Mouse (Mus musculus): ENCODE measurements around the gene Dnajc15. TPM values are rescaled to one million over a fixed set of nuclear protein-coding genes. Genes with fewer than 3 reads are reported as not detected.

The Dnajc15 gene
- polyA plus RNA-seq, 1 experiment, result 50.1 TPM

GRCm38 (mm10) chr14:77853951-77854350 is 21.0 kb downstream of the Dnajc15 start:
- Histone ChIP-seq H3K27me3 (ENCODE audit: control insufficient read depth, insufficient read depth, insufficient read length) (no peaks in the 10 kb centered on the region), H3ac (ENCODE audit: control insufficient read depth, insufficient read length, low read depth) (no peak overlapping the region), H3K79me3 (ENCODE audit: low read depth) (no peaks in the 10 kb centered on the region), H3K36me3 (ENCODE audit: control insufficient read depth, insufficient read depth) (peaks cover 10% of the 10 kb centered on the region), H3K79me2 (ENCODE audit: control insufficient read depth, insufficient read depth) (peaks cover 6% of the 10 kb centered on the region), H3K4me3 (ENCODE audit: insufficient read depth, poor library complexity, severe bottlenecking) (no peak overlapping the region)
- TF ChIP-seq USF1 (IDR thresholded peaks at IDR 0.05; ENCODE audit: low read depth), result no peak
- TF ChIP-seq MYOD1 (IDR thresholded peaks at IDR 0.05; ENCODE audit: control insufficient read depth, insufficient read length, low read depth), result no peak
- TF ChIP-seq FOSL1 (IDR thresholded peaks at IDR 0.05; ENCODE audit: insufficient read depth, low read length, poor library complexity, severe bottlenecking), result no peak
- TF ChIP-seq CEBPB (IDR thresholded peaks at IDR 0.05; ENCODE audit: low read depth), result no peak
- no peak for TF ChIP-seq CTCF (IDR thresholded peaks at IDR 0.05; ENCODE audit: control insufficient read depth, insufficient read depth, insufficient read length)
- TF ChIP-seq MYOG (IDR thresholded peaks at IDR 0.05; ENCODE audit: control insufficient read depth, extremely low read depth, insufficient read length), result no peak
- TF ChIP-seq MAX (IDR thresholded peaks at IDR 0.05), result no peak

GRCm38 (mm10) chr14:77849852-77850251 is 25.1 kb downstream of the Dnajc15 start:
- H3ac ChIP-seq (ENCODE audit: control insufficient read depth, insufficient read length, low read depth), result no peak overlapping the region

GRCm38 (mm10) chr14:77848349-77848748 is 26.6 kb downstream of the Dnajc15 start:
- TF ChIP-seq MYOD1 (IDR thresholded peaks at IDR 0.05; ENCODE audit: control insufficient read depth, insufficient read length, low read depth) (no peak), FOSL1 (IDR thresholded peaks at IDR 0.05; ENCODE audit: insufficient read depth, low read length, poor library complexity, severe bottlenecking) (no peak), MAX (IDR thresholded peaks at IDR 0.05) (no peak), CTCF (IDR thresholded peaks at IDR 0.05; ENCODE audit: control insufficient read depth, insufficient read depth, insufficient read length) (no peak), USF1 (IDR thresholded peaks at IDR 0.05; ENCODE audit: low read depth) (no peak), MYOG (IDR thresholded peaks at IDR 0.05; ENCODE audit: control insufficient read depth, extremely low read depth, insufficient read length) (no peak), CEBPB (IDR thresholded peaks at IDR 0.05; ENCODE audit: low read depth) (no peak)
- Histone ChIP-seq H3K4me3 (ENCODE audit: insufficient read depth, poor library complexity, severe bottlenecking) (no peak overlapping the region), H3K27me3 (ENCODE audit: control insufficient read depth, insufficient read depth, insufficient read length) (no peaks in the 10 kb centered on the region), H3K79me3 (ENCODE audit: low read depth) (no peaks in the 10 kb centered on the region), H3K79me2 (ENCODE audit: control insufficient read depth, insufficient read depth) (no peaks in the 10 kb centered on the region), H3ac (ENCODE audit: control insufficient read depth, insufficient read length, low read depth) (no peak overlapping the region), H3K36me3 (ENCODE audit: control insufficient read depth, insufficient read depth) (peaks cover 18% of the 10 kb centered on the region)

More at GRCm38 (mm10) chr14:77849852-77850251, 25.1 kb downstream of the Dnajc15 start:
- Histone ChIP-seq H3K27me3 (ENCODE audit: control insufficient read depth, insufficient read depth, insufficient read length) (no peaks in the 10 kb centered on the region), H3K4me3 (ENCODE audit: insufficient read depth, poor library complexity, severe bottlenecking) (no peak overlapping the region), H3K36me3 (ENCODE audit: control insufficient read depth, insufficient read depth) (peaks cover 9% of the 10 kb centered on the region), H3K79me2 (ENCODE audit: control insufficient read depth, insufficient read depth) (no peaks in the 10 kb centered on the region), H3K79me3 (ENCODE audit: low read depth) (no peaks in the 10 kb centered on the region)
- no peak for TF ChIP-seq USF1 (IDR thresholded peaks at IDR 0.05; ENCODE audit: low read depth)
- TF ChIP-seq CTCF (IDR thresholded peaks at IDR 0.05; ENCODE audit: control insufficient read depth, insufficient read depth, insufficient read length), result no peak
- no peak for TF ChIP-seq MYOD1 (IDR thresholded peaks at IDR 0.05; ENCODE audit: control insufficient read depth, insufficient read length, low read depth)
- TF ChIP-seq MYOG (IDR thresholded peaks at IDR 0.05; ENCODE audit: control insufficient read depth, extremely low read depth, insufficient read length), result no peak
- no peak for TF ChIP-seq MAX (IDR thresholded peaks at IDR 0.05)
- TF ChIP-seq FOSL1 (IDR thresholded peaks at IDR 0.05; ENCODE audit: insufficient read depth, low read length, poor library complexity, severe bottlenecking), result no peak
- TF ChIP-seq CEBPB (IDR thresholded peaks at IDR 0.05; ENCODE audit: low read depth), result no peak

- H3K4me3 ChIP-seq (ENCODE audit: insufficient read depth, poor library complexity, severe bottlenecking), result no peak overlapping the region
- H3K79me2 ChIP-seq (ENCODE audit: control insufficient read depth, insufficient read depth), result no peaks in the 10 kb centered on the region
- no peak overlapping the region for H3ac ChIP-seq (ENCODE audit: control insufficient read depth, insufficient read length, low read depth)
- no peak for TF ChIP-seq MAX (IDR thresholded peaks at IDR 0.05)
- no peak for TF ChIP-seq CEBPB (IDR thresholded peaks at IDR 0.05; ENCODE audit: low read depth)
- no peak for TF ChIP-seq CTCF (IDR thresholded peaks at IDR 0.05; ENCODE audit: control insufficient read depth, insufficient read depth, insufficient read length)
- no peak for TF ChIP-seq MYOD1 (IDR thresholded peaks at IDR 0.05; ENCODE audit: control insufficient read depth, insufficient read length, low read depth)
- H3K36me3 ChIP-seq (ENCODE audit: control insufficient read depth, insufficient read depth), result peaks cover 12% of the 10 kb centered on the region
- H3K79me3 ChIP-seq (ENCODE audit: low read depth), result no peaks in the 10 kb centered on the region
- no peaks in the 10 kb centered on the region for H3K27me3 ChIP-seq (ENCODE audit: control insufficient read depth, insufficient read depth, insufficient read length)
Measured at GRCm38 (mm10) chr14:77846206-77846605, 28.7 kb downstream of the Dnajc15 start.

GRCm38 (mm10) chr14:77845479-77845878 is 29.4 kb downstream of the Dnajc15 start:
- no peaks in the 10 kb centered on the region for H3K79me2 ChIP-seq (ENCODE audit: control insufficient read depth, insufficient read depth)
- H3K4me3 ChIP-seq (ENCODE audit: insufficient read depth, poor library complexity, severe bottlenecking), result no peak overlapping the region
- no peaks in the 10 kb centered on the region for H3K79me3 ChIP-seq (ENCODE audit: low read depth)
- TF ChIP-seq FOSL1 (IDR thresholded peaks at IDR 0.05; ENCODE audit: insufficient read depth, low read length, poor library complexity, severe bottlenecking) (no peak), CTCF (IDR thresholded peaks at IDR 0.05; ENCODE audit: control insufficient read depth, insufficient read depth, insufficient read length) (no peak), USF1 (IDR thresholded peaks at IDR 0.05; ENCODE audit: low read depth) (no peak)
- no peaks in the 10 kb centered on the region for H3K27me3 ChIP-seq (ENCODE audit: control insufficient read depth, insufficient read depth, insufficient read length)
- H3ac ChIP-seq (ENCODE audit: control insufficient read depth, insufficient read length, low read depth), result no peak overlapping the region
- peaks cover 9% of the 10 kb centered on the region for H3K36me3 ChIP-seq (ENCODE audit: control insufficient read depth, insufficient read depth)

- no peak overlapping the region for H3K4me3 ChIP-seq (ENCODE audit: insufficient read depth, poor library complexity, severe bottlenecking)
- no peaks in the 10 kb centered on the region for H3K79me3 ChIP-seq (ENCODE audit: low read depth)
- H3ac ChIP-seq (ENCODE audit: control insufficient read depth, insufficient read length, low read depth), result no peak overlapping the region
- no peaks in the 10 kb centered on the region for H3K79me2 ChIP-seq (ENCODE audit: control insufficient read depth, insufficient read depth)
- no peaks in the 10 kb centered on the region for H3K27me3 ChIP-seq (ENCODE audit: control insufficient read depth, insufficient read depth, insufficient read length)
- TF ChIP-seq USF1 (IDR thresholded peaks at IDR 0.05; ENCODE audit: low read depth) (no peak), MAX (IDR thresholded peaks at IDR 0.05) (no peak), CEBPB (IDR thresholded peaks at IDR 0.05; ENCODE audit: low read depth) (no peak)
- peaks cover 9% of the 10 kb centered on the region for H3K36me3 ChIP-seq (ENCODE audit: control insufficient read depth, insufficient read depth)
Measured at GRCm38 (mm10) chr14:77840574-77840973, 34.4 kb downstream of the Dnajc15 start.
